8 mouse cellular contexts compared by ENCODE assay signal in genomic region chr7:127935028-127935722, GRCm38 (mm10). TPM values are rescaled to one million over a fixed set of nuclear protein-coding genes. Genes with fewer than 3 reads are reported as not detected.
DNase-seq lines count a peak whose midpoint lies in the region; ATAC-seq and TF ChIP-seq lines count a peak whose summit lies in the region.

No protein-coding gene starts in this region.

- peak overlapping the region; percentile 90 for H3K4me2 ChIP-seq in embryonic facial prominence, embryonic 15.5 days (replicated peaks)
- peak overlapping the region; percentile 94 for H3K4me2 ChIP-seq in limb, embryonic 14.5 days (replicated peaks; ENCODE audit: low read depth, low read length, severe bottlenecking)
- peak overlapping the region; percentile 80 for H3K4me2 ChIP-seq in midbrain, embryonic 16.5 days (ENCODE audit: low read length)

- no peaks in the 10 kb centered on the region; the same call in 1 of the 2 replicates for H3K27me3 ChIP-seq in embryonic facial prominence, embryonic 15.5 days
- peaks cover 3% of the 10 kb centered on the region for H3K27me3 ChIP-seq in limb, embryonic 14.5 days (ENCODE audit: control insufficient read depth, insufficient read depth, low read length)
- peaks cover 3% of the 10 kb centered on the region; the same call in 1 of the 2 replicates for H3K27me3 ChIP-seq in midbrain, embryonic 16.5 days (ENCODE audit: control insufficient read depth, insufficient read depth, low read depth, low read length)
- no peaks in the 10 kb centered on the region for H3K27me3 ChIP-seq in spleen, adult 2 months (ENCODE audit: control insufficient read depth, insufficient read depth, low read length)

- 6% methylated on average over 31 of the region's 32 CpGs for WGBS in embryonic facial prominence, embryonic 15.5 days
- WGBS in limb, embryonic 14.5 days: 7% methylated on average over 23 of the region's 32 CpGs
- WGBS in midbrain, embryonic 16.5 days: 6% methylated on average over 31 of the region's 32 CpGs
- 7% methylated on average over 32 of the region's 32 CpGs for WGBS in spleen, adult 2 months

- TF ChIP-seq CTCF in bone marrow macrophage, adult 2 months (IDR thresholded peaks at IDR 0.05; ENCODE audit: low read depth, low read length): peak; percentile 49
- peak; percentile 95 for TF ChIP-seq CTCF in spleen, adult 2 months (IDR thresholded peaks at IDR 0.05; ENCODE audit: extremely low read depth, insufficient read depth, insufficient read length, insufficient replicate concordance)

- H3K4me3 ChIP-seq in bone marrow macrophage, adult 2 months (ENCODE audit: insufficient read depth, low read length): peak overlapping the region; percentile 85
- H3K4me3 ChIP-seq in embryonic facial prominence, embryonic 15.5 days (replicated peaks): peak overlapping the region; percentile 79
- H3K4me3 ChIP-seq in limb, embryonic 14.5 days (replicated peaks; ENCODE audit: low read length): peak overlapping the region; percentile 76
- H3K4me3 ChIP-seq in midbrain, embryonic 16.5 days (ENCODE audit: low read depth, low read length): peak overlapping the region; percentile 54
- H3K4me3 ChIP-seq in spleen, adult 2 months (ENCODE audit: extremely low read depth, insufficient read depth, insufficient read length): peak overlapping the region; percentile 63

- H3K4me1 ChIP-seq in bone marrow macrophage, adult 2 months (ENCODE audit: control insufficient read depth, insufficient read depth, low read length): peaks cover 32% of the 10 kb centered on the region
- peaks cover 46% of the 10 kb centered on the region for H3K4me1 ChIP-seq in embryonic facial prominence, embryonic 15.5 days
- 0 out of 2 replicates have a peak, but pooled peaks cover 8% of the 10 kb centered on the region for H3K4me1 ChIP-seq in limb, embryonic 14.5 days (ENCODE audit: control insufficient read depth, insufficient read depth, low read length)
- H3K4me1 ChIP-seq in midbrain, embryonic 16.5 days (ENCODE audit: control insufficient read depth, insufficient read depth, low read length): peaks cover 10% of the 10 kb centered on the region
- peaks cover 3% of the 10 kb centered on the region; the same call in 1 of the 2 replicates for H3K4me1 ChIP-seq in spleen, adult 2 months (ENCODE audit: control insufficient read depth, insufficient read depth, insufficient read length)

- peak overlapping the region; percentile 59 for H3K9ac ChIP-seq in embryonic facial prominence, embryonic 15.5 days
- H3K9ac ChIP-seq in limb, embryonic 14.5 days (ENCODE audit: low read depth, low read length, severe bottlenecking): peak overlapping the region; percentile 75
- H3K9ac ChIP-seq in midbrain, embryonic 16.5 days (ENCODE audit: low read depth, low read length): peak overlapping the region; percentile 75

- H3K9me3 ChIP-seq in embryonic facial prominence, embryonic 15.5 days (replicated peaks): no peaks in the 10 kb centered on the region
- no peaks in the 10 kb centered on the region for H3K9me3 ChIP-seq in limb, embryonic 14.5 days (ENCODE audit: control insufficient read depth, low read length)
- no peaks in the 10 kb centered on the region for H3K9me3 ChIP-seq in midbrain, embryonic 16.5 days (replicated peaks; ENCODE audit: control insufficient read depth, low read length, poor library complexity, severe bottlenecking)

- DNase-seq in B cell, adult 2 months: peak; percentile 97
- DNase-seq in heart, adult 9 months (ENCODE audit: low spot score in 2 of 2): peak; percentile 96 to 97
- DNase-seq in kidney, adult 9 months: peak; percentile 97
- peak; percentile 95 for DNase-seq in limb, embryonic 14.5 days (ENCODE audit: low spot score)
- peak; percentile 90 to 95 for DNase-seq in spleen, adult 2 months (ENCODE audit: low read depth in 1 of 2, low spot score in 2 of 2)

- peak; percentile 93 for ATAC-seq in embryonic facial prominence, embryonic 15.5 days (ENCODE audit: insufficient number of reproducible peaks, low FRiP score, low TSS enrichment, low read depth)
- peak; percentile 96 for ATAC-seq in limb, embryonic 14.5 days (ENCODE audit: low FRiP score, low read depth)
- peak; percentile 95 for ATAC-seq in midbrain, embryonic 16.5 days

- H3K27ac ChIP-seq in bone marrow macrophage, adult 2 months (ENCODE audit: insufficient read depth, low read depth, low read length): peak overlapping the region; percentile 87
- H3K27ac ChIP-seq in embryonic facial prominence, embryonic 15.5 days (replicated peaks): peak overlapping the region; percentile 82
- H3K27ac ChIP-seq in limb, embryonic 14.5 days (replicated peaks; ENCODE audit: low read depth, low read length): peak overlapping the region; percentile 79
- peak overlapping the region; percentile 77 for H3K27ac ChIP-seq in midbrain, embryonic 16.5 days (ENCODE audit: low read length)
- H3K27ac ChIP-seq in spleen, adult 2 months (ENCODE audit: insufficient read depth, low read length): no peak overlapping the region

- no peaks in the 10 kb centered on the region for H3K36me3 ChIP-seq in embryonic facial prominence, embryonic 15.5 days
- no peaks in the 10 kb centered on the region for H3K36me3 ChIP-seq in limb, embryonic 14.5 days (ENCODE audit: control insufficient read depth, insufficient read depth, low read length)
- no peaks in the 10 kb centered on the region for H3K36me3 ChIP-seq in midbrain, embryonic 16.5 days (ENCODE audit: control insufficient read depth, insufficient read depth, low read length)
- H3K36me3 ChIP-seq in spleen, adult 2 months (ENCODE audit: control insufficient read depth, insufficient read depth, low read length): no peaks in the 10 kb centered on the region

- TF ChIP-seq POLR2A in bone marrow macrophage, adult 2 months (IDR thresholded peaks at IDR 0.05; ENCODE audit: borderline replicate concordance, low read depth, low read length): no peak
- TF ChIP-seq POLR2A in limb, embryonic 14.5 days (IDR thresholded peaks at IDR 0.05; ENCODE audit: borderline replicate concordance, extremely low read depth, insufficient read depth, insufficient read length): 0 out of 2 replicates have a peak, but pooled peaks have one; percentile 64
- TF ChIP-seq POLR2A in spleen, adult 2 months (IDR thresholded peaks at IDR 0.05; ENCODE audit: low read depth, low read length): no peak

RNA-seq across cellular contexts. Expression of gene Prss8, which starts 5.3 kb away (rescaled TPM):
- polyA plus RNA-seq in bone marrow macrophage, adult 2 months (2012; ENCODE audit: insufficient read depth, insufficient read length, missing spikeins): not detected in 2 replicates
- polyA plus RNA-seq in embryonic facial prominence, embryonic 15.5 days (2015; fragmentation: Nextera tagmentation; extraction: Ambion mirVana): 15.8 and 17.2 TPM in 2 replicates
- polyA plus RNA-seq in limb, embryonic 14.5 days (2012; rRNA removed): 6.3 and 7.0 TPM in 2 replicates
- 6.2 and 7.0 TPM in 2 replicates for polyA plus RNA-seq in limb, embryonic 14.5 days (2014; fragmentation: Nextera tagmentation; extraction: Ambion mirVana)
- 0.20 and 0.27 TPM in 2 replicates for polyA plus RNA-seq in midbrain, embryonic 16.5 days (2015; fragmentation: Nextera tagmentation; extraction: Ambion mirVana)
- 3.7 and 4.2 TPM in 2 replicates for polyA plus RNA-seq in spleen, adult 2 months (2012; rRNA removed)

RNA-seq across cellular contexts. Expression of gene Prss36, which starts 11.3 kb away (rescaled TPM):
- 1.7 and 2.6 TPM in 2 replicates for polyA plus RNA-seq in bone marrow macrophage, adult 2 months (2012; ENCODE audit: insufficient read depth, insufficient read length, missing spikeins)
- polyA plus RNA-seq in embryonic facial prominence, embryonic 15.5 days (2015; fragmentation: Nextera tagmentation; extraction: Ambion mirVana): 12.1 and 12.2 TPM in 2 replicates
- polyA plus RNA-seq in limb, embryonic 14.5 days (2012; rRNA removed): 14.5 and 16.9 TPM in 2 replicates
- 11.7 and 14.1 TPM in 2 replicates for polyA plus RNA-seq in limb, embryonic 14.5 days (2014; fragmentation: Nextera tagmentation; extraction: Ambion mirVana)
- 12.2 and 13.4 TPM in 2 replicates for polyA plus RNA-seq in midbrain, embryonic 16.5 days (2015; fragmentation: Nextera tagmentation; extraction: Ambion mirVana)
- polyA plus RNA-seq in spleen, adult 2 months (2012; rRNA removed): 4.4 and 6.0 TPM in 2 replicates

RNA-seq across cellular contexts. Expression of gene Kat8, which starts 22.9 kb away (rescaled TPM):
- polyA plus RNA-seq in bone marrow macrophage, adult 2 months (2012; ENCODE audit: insufficient read depth, insufficient read length, missing spikeins): 23.7 and 29.1 TPM in 2 replicates
- 39.8 and 40.2 TPM in 2 replicates for polyA plus RNA-seq in embryonic facial prominence, embryonic 15.5 days (2015; fragmentation: Nextera tagmentation; extraction: Ambion mirVana)
- 35.2 and 43.4 TPM in 2 replicates for polyA plus RNA-seq in limb, embryonic 14.5 days (2012; rRNA removed)
- 39.1 and 45.4 TPM in 2 replicates for polyA plus RNA-seq in limb, embryonic 14.5 days (2014; fragmentation: Nextera tagmentation; extraction: Ambion mirVana)
- 46.9 and 48.3 TPM in 2 replicates for polyA plus RNA-seq in midbrain, embryonic 16.5 days (2015; fragmentation: Nextera tagmentation; extraction: Ambion mirVana)
- 11.3 and 12.2 TPM in 2 replicates for polyA plus RNA-seq in spleen, adult 2 months (2012; rRNA removed)

RNA-seq across cellular contexts. Expression of gene Bckdk, which starts 31.3 kb away (rescaled TPM):
- 50.9 and 73.8 TPM in 2 replicates for polyA plus RNA-seq in bone marrow macrophage, adult 2 months (2012; ENCODE audit: insufficient read depth, insufficient read length, missing spikeins)
- polyA plus RNA-seq in embryonic facial prominence, embryonic 15.5 days (2015; fragmentation: Nextera tagmentation; extraction: Ambion mirVana): 108 and 112 TPM in 2 replicates
- 67.0 and 94.6 TPM in 2 replicates for polyA plus RNA-seq in limb, embryonic 14.5 days (2012; rRNA removed)
- 116 and 122 TPM in 2 replicates for polyA plus RNA-seq in limb, embryonic 14.5 days (2014; fragmentation: Nextera tagmentation; extraction: Ambion mirVana)
- 61.3 and 67.1 TPM in 2 replicates for polyA plus RNA-seq in midbrain, embryonic 16.5 days (2015; fragmentation: Nextera tagmentation; extraction: Ambion mirVana)
- polyA plus RNA-seq in spleen, adult 2 months (2012; rRNA removed): 59.9 and 70.8 TPM in 2 replicates

RNA-seq across cellular contexts. Expression of gene Fus, which starts 32.1 kb away (rescaled TPM):
- polyA plus RNA-seq in bone marrow macrophage, adult 2 months (2012; ENCODE audit: insufficient read depth, insufficient read length, missing spikeins): 318 and 323 TPM in 2 replicates
- polyA plus RNA-seq in embryonic facial prominence, embryonic 15.5 days (2015; fragmentation: Nextera tagmentation; extraction: Ambion mirVana): 394 and 418 TPM in 2 replicates
- polyA plus RNA-seq in limb, embryonic 14.5 days (2012; rRNA removed): 919 and 999 TPM in 2 replicates
- 60.9 and 68.7 TPM in 2 replicates for polyA plus RNA-seq in limb, embryonic 14.5 days (2014; fragmentation: Nextera tagmentation; extraction: Ambion mirVana)
- 283 and 325 TPM in 2 replicates for polyA plus RNA-seq in midbrain, embryonic 16.5 days (2015; fragmentation: Nextera tagmentation; extraction: Ambion mirVana)
- polyA plus RNA-seq in spleen, adult 2 months (2012; rRNA removed): 239 and 285 TPM in 2 replicates
